29 mouse cellular contexts compared by ENCODE assay signal in the genomic region with DNA sequence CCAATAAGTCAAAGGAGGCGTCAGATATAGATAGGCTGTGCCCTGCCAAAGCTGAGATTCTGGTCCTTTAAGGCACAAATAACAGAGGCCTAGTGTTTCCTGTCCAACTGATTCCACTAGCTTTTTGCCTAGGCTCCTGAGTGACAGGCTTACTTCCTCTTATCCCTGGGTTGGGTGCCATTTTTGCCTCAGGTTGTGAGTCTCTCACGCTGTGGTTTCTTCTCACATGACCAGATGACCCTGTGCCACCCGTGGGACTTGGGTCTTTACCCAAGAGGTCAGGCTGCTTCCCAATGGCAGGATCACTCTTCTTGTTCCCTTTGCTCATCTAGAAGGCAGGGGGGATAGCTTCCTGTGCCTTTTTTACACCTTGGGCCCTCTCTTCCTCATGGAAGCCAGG. TPM values are rescaled to one million over a fixed set of nuclear protein-coding genes. Genes with fewer than 3 reads are reported as not detected.
"Had no signal": no experiment of that assay in that cellular context is flagged by ENCODE, and none has a peak within 500 bp of the region (broad histone marks: within the 10 kb centered on the region; RNA-seq: fewer than 3 reads in every experiment).

No protein-coding gene starts in this region.

- H3K9ac ChIP-seq: limb, embryonic 13.5 days; liver, embryonic 12.5 days; liver, embryonic 15.5 days; lung, embryonic 15.5 days; midbrain, embryonic 13.5 days; neural tube, embryonic 13.5 days; stomach, embryonic 15.5 days had no signal

- H3K27me3 ChIP-seq: limb, embryonic 13.5 days; liver, embryonic 12.5 days; liver, embryonic 15.5 days; lung, embryonic 15.5 days; megakaryocyte, embryonic 14.5 days; midbrain, embryonic 13.5 days; neural tube, embryonic 13.5 days; stomach, embryonic 15.5 days had no signal

- H3K4me2 ChIP-seq: limb, embryonic 13.5 days; liver, embryonic 12.5 days; liver, embryonic 15.5 days; lung, embryonic 15.5 days; midbrain, embryonic 13.5 days; neural tube, embryonic 13.5 days; stomach, embryonic 15.5 days had no signal

- H3K9me3 ChIP-seq: limb, embryonic 10.5 days; limb, embryonic 13.5 days; liver, embryonic 12.5 days; liver, embryonic 15.5 days; lung, embryonic 15.5 days; megakaryocyte, embryonic 14.5 days; midbrain, embryonic 10.5 days; midbrain, embryonic 13.5 days; neural tube, embryonic 13.5 days; stomach, embryonic 15.5 days had no signal

- ATAC-seq: intestine, embryonic 16.5 days; liver, embryonic 12.5 days; midbrain, embryonic 13.5 days; midbrain, embryonic 16.5 days had no signal

- H3K4me1 ChIP-seq: limb, embryonic 10.5 days; limb, embryonic 13.5 days; liver, embryonic 12.5 days; liver, embryonic 15.5 days; lung, embryonic 15.5 days; midbrain, embryonic 10.5 days; midbrain, embryonic 13.5 days; neural tube, embryonic 13.5 days; stomach, embryonic 15.5 days had no signal

- DNase-seq: kidney, adult 18-20 months; layer of hippocampus, postnatal 36 days; liver; lung, adult 18-20 months; lung, postnatal 10 days; lung, postnatal 36 days; retina, postnatal 1 day; right cerebral cortex, postnatal 25 days; spleen, adult 18-20 months; thymus, adult 2 months; thymus, postnatal 25 days had no signal

- H3K4me3 ChIP-seq: layer of hippocampus, adult 2 months; left cerebral cortex, adult 2 months; limb, embryonic 10.5 days; limb, embryonic 13.5 days; liver, embryonic 12.5 days; liver, embryonic 15.5 days; lung, embryonic 15.5 days; midbrain, embryonic 10.5 days; midbrain, embryonic 13.5 days; myocyte; neural tube, embryonic 13.5 days; stomach, embryonic 15.5 days had no signal

- H3K27ac ChIP-seq: kidney, postnatal 0 days; layer of hippocampus, adult 2 months; left cerebral cortex, adult 2 months; limb, embryonic 10.5 days; limb, embryonic 13.5 days; liver, embryonic 12.5 days; liver, embryonic 15.5 days; lung, embryonic 15.5 days; midbrain, embryonic 10.5 days; midbrain, embryonic 13.5 days; neural tube, embryonic 13.5 days; stomach, embryonic 15.5 days had no signal

RNA-seq across cellular contexts. Expression of gene Ccdc92b, which starts 44.9 kb away (rescaled TPM):
- total RNA-seq: monocyte, adult 5-6 weeks; neutrophil, adult 5-6 weeks had no signal
